Mouse (Mus musculus) G1E-ER4 (cell line): ENCODE data around the gene Skap2. TPM values are rescaled to one million over a fixed set of nuclear protein-coding genes. Genes with fewer than 3 reads are reported as not detected.

Experiments
- GATA1 ChIP-seq: IDR thresholded peaks from one replicate; pipeline ENCODE4 v1.8.0; 2012; ENCODE audit warnings: low read length, inconsistent platforms
- polyA plus RNA-seq: library from polyadenylated mRNA; stranded (reverse); fragments of >175 nt; gene quantifications from 2 replicates; pipeline ENCODE4 v1.2.3, GENCODE M21; 2012

Skap2 gene
- 2.6 and 2.9 TPM in 2 replicates for polyA plus RNA-seq

DNA sequence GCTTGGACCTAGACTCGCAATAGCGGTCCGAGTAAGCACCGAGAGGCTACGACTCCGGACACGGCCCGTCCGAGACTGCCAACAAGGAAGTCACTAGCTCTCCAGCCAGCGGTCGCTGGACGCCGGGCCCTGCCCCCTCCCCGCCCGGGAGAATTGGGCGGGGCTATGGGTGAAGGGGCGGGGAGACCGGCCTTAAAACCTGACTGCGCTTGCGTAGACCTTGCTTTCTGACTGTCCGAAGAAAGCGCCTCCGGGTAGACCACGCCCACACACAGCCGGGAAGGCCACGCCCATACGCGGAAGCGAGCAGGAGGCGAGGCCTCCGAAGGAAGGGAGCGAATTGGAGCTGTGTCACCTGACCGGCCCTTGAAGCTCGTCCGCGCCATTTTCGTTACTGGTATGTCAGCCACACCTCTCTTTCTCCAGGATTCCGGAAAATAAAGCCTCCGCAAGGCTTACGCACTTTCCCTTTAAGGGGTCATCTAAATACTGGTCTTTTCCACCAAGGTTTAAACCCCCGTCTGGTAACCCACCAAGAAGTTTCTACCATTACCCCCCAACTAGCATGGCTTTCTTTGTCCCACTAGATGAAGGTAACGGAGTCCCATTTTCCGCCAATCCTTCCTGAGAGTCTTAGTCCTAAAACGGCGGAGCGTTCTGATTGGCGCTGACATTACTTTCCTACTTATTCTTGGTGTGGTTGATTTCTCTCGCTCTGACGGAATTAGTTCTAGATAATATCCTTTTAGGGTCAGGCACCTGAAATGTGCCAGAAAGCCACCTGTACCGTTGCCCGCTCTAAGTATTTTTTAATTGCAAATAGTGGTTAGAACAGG is at the start of gene Skap2:
Skap2 (minus strand) TSS at position 141 of the 836 bp plus-strand sequence.
- no peak for TF ChIP-seq GATA1

- no peak for TF ChIP-seq GATA1
These were observed 46.6 kb upstream of the Skap2 start for GRCm38 (mm10) chr6:52058899-52059448.

GRCm38 (mm10) chr6:52058120-52058519 is 45.8 kb upstream of the Skap2 start:
- TF ChIP-seq GATA1 = no peak

DNA sequence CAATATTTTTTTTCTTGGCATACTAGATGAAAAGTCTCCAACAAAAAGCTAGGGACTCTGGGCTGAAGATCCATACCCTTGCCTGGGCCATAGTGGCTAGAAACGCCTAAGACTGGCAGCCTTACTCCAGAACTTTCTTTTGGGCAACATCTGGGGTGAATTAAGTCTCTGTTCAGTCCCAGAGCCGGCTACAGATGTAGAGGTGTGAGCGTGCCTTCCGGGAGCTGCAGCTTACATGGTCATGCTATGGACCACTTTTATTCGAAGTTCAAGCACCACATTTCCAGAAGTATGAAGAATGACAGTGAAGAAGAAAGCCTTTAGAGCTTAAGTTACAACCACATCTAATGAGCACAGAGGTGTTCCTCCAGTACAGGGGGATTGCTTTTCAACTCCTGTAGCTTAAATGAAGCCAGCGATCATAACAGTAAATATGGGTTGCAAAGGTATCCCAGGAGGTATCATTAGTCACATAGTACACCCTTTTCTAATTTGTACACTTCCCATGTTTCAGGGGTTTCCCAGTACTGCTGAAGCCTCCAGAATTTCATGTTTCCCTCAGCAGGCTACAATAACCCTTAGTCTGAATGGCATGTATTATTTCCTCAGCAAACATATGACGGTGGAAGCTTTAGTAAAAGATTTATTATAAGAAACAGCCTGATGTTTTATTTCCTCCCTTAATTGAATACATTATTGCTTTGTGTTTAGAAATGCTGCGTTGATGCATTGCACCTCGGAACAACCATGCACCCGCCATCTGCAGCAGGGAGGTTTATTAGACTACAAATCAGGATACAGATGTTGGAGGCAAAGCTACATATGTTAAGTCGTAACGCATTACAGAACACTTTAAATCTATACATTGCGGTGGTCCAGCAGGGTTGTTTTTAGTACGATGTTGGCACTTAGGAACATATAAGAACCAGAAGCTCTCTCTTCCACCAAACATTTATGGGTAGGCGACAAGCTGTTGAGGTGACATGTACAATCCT is 41.5 kb upstream of the Skap2 start:
- no peak for TF ChIP-seq GATA1

GRCm38 (mm10) chr6:52050062-52050461 is 37.7 kb upstream of the Skap2 start:
- no peak for TF ChIP-seq GATA1

DNA sequence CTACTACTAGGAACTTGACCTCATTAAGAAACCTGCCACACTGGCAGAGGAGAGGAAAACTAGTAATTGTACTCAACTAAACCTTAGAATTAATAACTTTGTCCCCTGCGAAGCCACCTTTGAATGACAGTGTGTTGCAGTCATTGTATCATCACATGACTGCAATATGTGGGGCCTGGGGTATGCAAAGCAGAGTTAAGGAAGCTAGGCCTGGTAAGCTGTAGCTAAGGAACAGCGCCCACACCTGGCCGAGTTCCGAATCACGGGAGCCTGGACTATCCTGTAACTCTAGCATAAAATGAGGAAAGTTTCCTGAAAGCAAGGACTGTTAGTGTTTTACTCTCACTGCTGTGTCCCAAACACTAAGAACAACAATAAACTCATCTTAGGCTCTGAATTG is 33.2 kb upstream of the Skap2 start:
- no peak for TF ChIP-seq GATA1

GRCm38 (mm10) chr6:52036077-52036476 is 23.7 kb upstream of the Skap2 start:
- TF ChIP-seq GATA1 = no peak

DNA sequence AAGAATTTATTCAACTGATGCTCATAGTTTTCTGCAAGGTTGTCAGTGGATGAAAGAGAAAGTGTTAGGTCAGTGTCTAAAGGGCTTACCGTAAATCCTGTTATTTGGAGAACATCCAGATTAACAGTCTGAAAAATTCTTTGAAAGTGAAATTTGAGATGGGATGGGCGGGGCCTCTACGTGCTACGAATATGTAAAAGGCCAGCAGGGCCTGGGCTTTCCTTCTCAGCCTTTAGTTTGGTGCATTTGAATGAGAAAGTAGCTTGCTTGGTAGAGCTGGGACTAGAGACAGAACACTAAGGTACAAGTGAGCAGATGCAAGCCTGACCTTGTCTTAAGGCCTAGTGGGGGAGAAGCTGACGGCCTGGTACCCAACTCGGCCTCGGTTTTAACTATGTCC is 18.8 kb upstream of the Skap2 start:
- no peak for TF ChIP-seq GATA1

- TF ChIP-seq GATA1 = no peak
These were observed 15.8 kb upstream of the Skap2 start for GRCm38 (mm10) chr6:52028131-52028530.

DNA sequence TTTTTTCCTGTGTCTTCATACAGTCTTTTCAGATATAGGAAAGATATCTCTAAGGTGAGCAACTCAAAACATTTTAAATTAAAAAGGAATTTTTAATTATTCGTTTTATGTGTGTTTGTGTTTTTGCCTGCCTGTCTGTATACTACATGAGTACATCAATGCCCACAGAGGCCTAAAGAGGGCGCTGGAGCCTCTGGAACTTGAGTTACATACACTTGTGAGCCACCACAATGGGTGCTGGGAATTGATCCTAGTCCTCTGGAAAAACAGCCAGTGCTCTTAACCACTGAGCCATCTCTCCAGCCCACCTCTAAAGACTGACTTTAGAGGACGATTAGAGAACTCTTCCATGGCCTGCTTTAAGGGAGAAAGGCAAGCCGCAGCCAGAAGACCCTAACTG is 14.8 kb upstream of the Skap2 start:
- no peak for TF ChIP-seq GATA1

DNA sequence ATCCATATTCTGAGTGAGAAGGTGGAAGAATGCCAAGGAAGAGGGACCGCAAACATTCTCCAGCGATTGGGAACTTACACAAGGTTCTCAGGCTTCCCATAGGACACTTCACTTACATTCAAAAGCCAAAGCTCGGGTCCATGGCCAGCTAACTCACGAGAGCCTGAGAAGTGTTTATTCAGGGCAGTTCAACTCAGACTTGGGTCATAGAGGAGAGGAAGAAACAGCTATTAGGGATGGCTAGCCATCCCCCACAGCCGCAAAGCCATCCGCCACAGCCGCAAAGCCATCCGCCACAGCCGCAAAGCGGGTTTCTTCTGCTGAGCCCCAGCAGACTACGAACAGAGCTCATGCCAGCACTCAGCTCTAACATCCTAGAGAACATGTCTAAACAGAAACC is 13.9 kb upstream of the Skap2 start:
- no peak for TF ChIP-seq GATA1

DNA sequence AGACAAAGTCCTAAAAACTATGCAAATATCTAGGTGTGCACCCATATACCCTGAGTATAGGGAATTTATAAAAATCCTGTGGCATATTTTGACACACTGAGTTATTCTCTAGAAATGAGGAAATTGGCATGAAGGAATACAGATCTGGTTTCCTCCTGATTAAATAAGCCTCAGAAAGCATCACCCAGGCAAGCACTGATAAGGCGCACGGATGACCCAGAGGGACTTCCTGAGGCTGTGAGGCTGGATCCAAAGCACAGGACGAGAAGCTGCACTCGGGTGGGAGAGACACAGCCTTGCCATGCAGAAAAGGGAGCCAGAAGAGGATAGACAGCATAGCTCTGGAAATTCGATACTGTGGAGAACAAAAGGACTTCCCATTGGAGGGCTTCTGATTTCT is 12.4 kb upstream of the Skap2 start:
- peak; percentile 67 for TF ChIP-seq GATA1

DNA sequence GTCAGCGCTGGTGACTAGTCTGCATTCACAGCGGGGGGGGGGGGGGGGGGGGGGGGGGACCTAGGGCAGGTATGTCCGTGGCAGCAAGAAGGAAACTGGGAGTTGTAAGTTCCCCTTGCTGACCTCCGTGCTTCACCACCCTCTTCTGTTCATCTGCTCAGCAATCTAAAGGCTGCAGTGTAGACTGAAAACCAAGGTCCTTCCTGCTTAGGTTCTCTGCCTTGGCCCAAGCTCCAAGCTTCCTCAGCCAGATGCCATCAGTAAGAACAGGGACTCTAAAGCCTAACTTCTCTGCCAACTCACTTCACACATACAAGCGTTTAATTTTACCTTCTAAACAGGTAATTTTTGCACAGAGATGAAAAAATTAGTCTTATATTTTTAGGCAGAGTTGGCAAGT is 10.0 kb upstream of the Skap2 start:
- no peak for TF ChIP-seq GATA1

DNA sequence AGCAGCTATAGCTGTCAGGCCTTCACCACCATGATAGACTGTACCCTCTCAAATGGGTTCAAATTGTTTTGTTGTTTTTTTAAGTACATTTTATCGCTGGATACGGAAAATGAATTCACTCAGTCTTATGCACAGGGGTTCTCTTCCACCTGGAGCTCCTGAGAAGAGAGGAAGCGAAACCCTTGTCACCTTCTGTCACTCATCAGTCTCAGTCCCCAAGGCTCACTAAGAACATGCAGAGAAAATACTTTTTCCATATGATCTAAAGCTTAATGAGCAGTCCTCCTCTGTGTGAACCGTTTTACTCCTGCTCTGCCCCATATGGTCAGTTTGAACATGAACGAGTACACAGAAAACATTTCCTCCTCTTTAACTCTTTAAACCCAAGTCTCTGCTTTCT is 7.9 kb upstream of the Skap2 start:
- TF ChIP-seq GATA1 = no peak

- no peak for TF ChIP-seq GATA1
These were observed 1.0 kb upstream of the Skap2 start for GRCm38 (mm10) chr6:52013245-52013945.
